Mouse (Mus musculus) ES-E14 (cell line): ENCODE measurements around the gene Sema6b.

Source experiments
- CHD2 ChIP-seq: IDR thresholded peaks from 2 replicates; pipeline ENCODE4 v1.6.1; 2014; ENCODE audit warnings: mild to moderate bottlenecking, low read depth, low read length, inconsistent platforms
- HCFC1 ChIP-seq: IDR thresholded peaks from 2 replicates; pipeline ENCODE4 v1.6.1; 2012; ENCODE audit warnings: low read length, inconsistent platforms, borderline replicate concordance; ENCODE audit not compliant: insufficient read depth
- MAFK ChIP-seq: IDR thresholded peaks from 2 replicates; pipeline ENCODE4 v1.6.1; 2014; ENCODE audit warnings: mild to moderate bottlenecking, low read depth, low read length, inconsistent platforms; ENCODE audit not compliant: insufficient read depth
- ZC3H11A ChIP-seq: IDR thresholded peaks from 2 replicates; pipeline ENCODE4 v1.6.1; 2012; ENCODE audit warnings: low read depth, mild to moderate bottlenecking, inconsistent platforms, low read length, borderline replicate concordance
- ZNF384 ChIP-seq: IDR thresholded peaks from 2 replicates; pipeline ENCODE4 v1.6.1; 2012; ENCODE audit warnings: low read depth, low read length, inconsistent platforms

- no peak for TF ChIP-seq MAFK
- no peak for TF ChIP-seq CHD2
- TF ChIP-seq ZNF384, result no peak
- no peak for TF ChIP-seq ZC3H11A
- no peak for TF ChIP-seq HCFC1
Measured at GRCm38 (mm10) chr17:56096883-56097282, 43.3 kb downstream of the Sema6b start.
